Comparison of ENCODE assay signal across 10 mouse cellular contexts in the genomic region with DNA sequence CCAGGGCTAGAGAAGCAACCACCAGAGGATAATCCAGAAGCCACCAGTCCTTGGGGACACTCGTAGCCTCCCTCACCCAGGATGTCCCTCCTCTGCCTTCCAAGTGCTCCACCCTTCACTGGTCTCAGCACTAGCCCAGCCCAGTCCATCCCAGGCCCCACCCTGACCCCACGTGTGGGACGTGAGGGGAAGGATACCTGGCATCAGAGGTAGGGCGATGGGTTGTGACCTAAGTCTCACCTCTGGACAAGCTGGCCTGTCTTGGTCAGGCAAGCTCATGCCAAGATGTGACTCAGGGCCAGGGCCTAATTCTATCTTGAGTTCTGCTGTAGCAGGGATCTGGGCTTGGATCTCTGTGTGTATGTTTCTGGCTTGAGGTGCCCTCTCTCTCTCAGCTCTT. TPM values are rescaled to one million over a fixed set of nuclear protein-coding genes. Genes with fewer than 3 reads are reported as not detected.
DNase-seq lines count a peak whose midpoint lies in the region; ATAC-seq lines count a peak whose summit lies in the region.
"Had no signal": no experiment of that assay in that cellular context is flagged by ENCODE, and none has a peak within 500 bp of the region (broad histone marks: within the 10 kb centered on the region; RNA-seq: fewer than 3 reads in every experiment).

No protein-coding gene starts in this region.

- H3K27me3 ChIP-seq in forebrain, embryonic 16.5 days (replicated peaks; ENCODE audit: control insufficient read depth, insufficient read depth, low read length), result 0 out of 2 replicates have a peak, but pooled peaks cover 2% of the 10 kb centered on the region
- H3K27me3 ChIP-seq in liver, embryonic 16.5 days (ENCODE audit: control insufficient read depth, insufficient read depth, low read depth, low read length), result peaks cover 27% of the 10 kb centered on the region

- peaks cover 38% of the 10 kb centered on the region for H3K4me1 ChIP-seq in forebrain, embryonic 16.5 days (replicated peaks; ENCODE audit: control insufficient read depth, insufficient read depth, low read length)
- peaks cover 41% of the 10 kb centered on the region for H3K4me1 ChIP-seq in liver, embryonic 16.5 days (ENCODE audit: control insufficient read depth, low read depth, low read length)

- ATAC-seq in forebrain, embryonic 16.5 days, result no peak
- no peak for ATAC-seq in liver, embryonic 16.5 days (ENCODE audit: low read depth)

- no peaks in the 10 kb centered on the region for H3K9me3 ChIP-seq in forebrain, embryonic 16.5 days (ENCODE audit: control insufficient read depth, low read length)
- no peaks in the 10 kb centered on the region for H3K9me3 ChIP-seq in liver, embryonic 16.5 days (replicated peaks; ENCODE audit: control insufficient read depth, low read length)
- H3K9me3 ChIP-seq: limb, embryonic 13.5 days had no signal

- 0 out of 2 replicates have a peak overlapping the region, but pooled peaks have one; percentile 10 for H3K27ac ChIP-seq in forebrain, embryonic 16.5 days (ENCODE audit: low read length)
- peak overlapping the region; percentile 62 for H3K27ac ChIP-seq in liver, embryonic 16.5 days (ENCODE audit: low read length)

- 45% methylated on average over 4 of the region's 4 CpGs for WGBS in forebrain, embryonic 16.5 days
- WGBS in liver, embryonic 16.5 days (ENCODE audit: insufficient replicate concordance), result 75% methylated on average over 4 of the region's 4 CpGs

- no peak overlapping the region for H3K4me3 ChIP-seq in forebrain, embryonic 16.5 days (replicated peaks; ENCODE audit: low read length)
- H3K4me3 ChIP-seq in liver, embryonic 16.5 days (ENCODE audit: low read depth, low read length), result no peak overlapping the region

- DNase-seq in kidney, adult 11 months, result peak; percentile 26
- no peak for DNase-seq in kidney, postnatal 10 days
- DNase-seq in NIH3T3 (ENCODE audit: low read depth), result peak; percentile 55
- DNase-seq in adipocyte (ENCODE audit: low spot score), result no peak
- DNase-seq in frontal cortex, adult 2 months (ENCODE audit: extremely low spot score in 1 of 2, low spot score in 1 of 2), result no peak
- no peak for DNase-seq in adrenal gland, adult 8-10 months

- H3K4me2 ChIP-seq in forebrain, embryonic 16.5 days (ENCODE audit: low read length), result no peak overlapping the region
- H3K4me2 ChIP-seq in liver, embryonic 16.5 days (ENCODE audit: low read depth, low read length), result no peak overlapping the region

- H3K9ac ChIP-seq in forebrain, embryonic 16.5 days (replicated peaks; ENCODE audit: low read depth, low read length), result no peak overlapping the region
- H3K9ac ChIP-seq in liver, embryonic 16.5 days (ENCODE audit: low read depth, low read length), result peak overlapping the region; percentile 28; the same call in 1 of the 2 replicates

- H3K36me3 ChIP-seq in forebrain, embryonic 16.5 days (ENCODE audit: control insufficient read depth, insufficient read depth), result no peaks in the 10 kb centered on the region
- H3K36me3 ChIP-seq in liver, embryonic 16.5 days (ENCODE audit: control insufficient read depth, insufficient read depth), result no peaks in the 10 kb centered on the region
- H3K36me3 ChIP-seq: limb, embryonic 13.5 days had no signal

RNA-seq across cellular contexts. Expression of gene 1600014C23Rik, which starts 1.2 kb away (rescaled TPM):
- 0.46 TPM in 1 of 2 replicates, not detected in the other for polyA plus RNA-seq in forebrain, embryonic 16.5 days (2015; fragmentation: Nextera tagmentation; extraction: Ambion mirVana)
- polyA plus RNA-seq in liver, embryonic 16.5 days (2015; fragmentation: Nextera tagmentation; extraction: Ambion mirVana), result not detected in 2 replicates
- polyA plus RNA-seq in frontal cortex, adult 2 months (2012; rRNA removed), result 0.22 and 0.27 TPM in 2 replicates
- total RNA-seq in adrenal gland, adult 8-10 months (2022), result not detected
- total RNA-seq: adrenal gland, postnatal 25 days had no signal
- polyA plus RNA-seq: limb, embryonic 13.5 days had no signal

RNA-seq across cellular contexts. Expression of gene Tmem63b, which starts 48.2 kb away (rescaled TPM):
- polyA plus RNA-seq in forebrain, embryonic 16.5 days (2015; fragmentation: Nextera tagmentation; extraction: Ambion mirVana), result 126 and 140 TPM in 2 replicates
- 8.2 and 10.0 TPM in 2 replicates for polyA plus RNA-seq in liver, embryonic 16.5 days (2015; fragmentation: Nextera tagmentation; extraction: Ambion mirVana)
- polyA plus RNA-seq in frontal cortex, adult 2 months (2012; rRNA removed), result 176 and 198 TPM in 2 replicates
- 10 to 100 TPM; 38.2 to 75.2 (median 53.9) TPM for total RNA-seq in adrenal gland, adult 8-10 months (2022)

RNA-seq across cellular contexts. Expression of gene Mrpl14, which starts 48.8 kb away (rescaled TPM):
- 93.4 and 112 TPM in 2 replicates for polyA plus RNA-seq in forebrain, embryonic 16.5 days (2015; fragmentation: Nextera tagmentation; extraction: Ambion mirVana)
- polyA plus RNA-seq in liver, embryonic 16.5 days (2015; fragmentation: Nextera tagmentation; extraction: Ambion mirVana), result 94.4 and 99.9 TPM in 2 replicates
- polyA plus RNA-seq in frontal cortex, adult 2 months (2012; rRNA removed), result 48.4 and 52.8 TPM in 2 replicates
- 100 to 1,000 TPM; 109 to 120 (median 112) TPM for total RNA-seq in adrenal gland, adult 8-10 months (2022)

Comparison
In these comparisons a context has a peak if more than half of its experiments do, and no peak if none do; other contexts are left out.
1. DNase-seq: peak in kidney, adult 11 months (single experiment) and NIH3T3 (single experiment); none in kidney, postnatal 10 days (single experiment), adipocyte (single experiment), frontal cortex, adult 2 months (0 of 2) and adrenal gland, adult 8-10 months (single experiment).
2. RNA of gene Tmem63b, which starts 48.2 kb away (polyA plus RNA-seq): 176 to 198 TPM in frontal cortex, adult 2 months and 126 to 140 TPM in forebrain, embryonic 16.5 days; 8.2 to 10.0 TPM in liver, embryonic 16.5 days; every median in the first group is over 10 times any median in the second.